Comparison of ENCODE assay signal across 8 mouse cellular contexts in genomic region chr13:59556670-59557069, GRCm38 (mm10). TPM values are rescaled to one million over a fixed set of nuclear protein-coding genes. Genes with fewer than 3 reads are reported as not detected.
DNase-seq lines count a peak whose midpoint lies in the region; ATAC-seq lines count a peak whose summit lies in the region.

No protein-coding gene starts in this region.

- peak overlapping the region; percentile 77 for H3K9ac ChIP-seq in forebrain, embryonic 16.5 days (replicated peaks; ENCODE audit: low read depth, low read length)

- ATAC-seq in forebrain, embryonic 16.5 days, result peak; percentile 67

- peak; percentile 55 for DNase-seq in MN1 (ENCODE audit: low spot score)
- peak; percentile 67 to 74 for DNase-seq in cerebellum, adult 18-20 months
- DNase-seq in heart, postnatal 36 days, result peak; percentile 47 to 65
- DNase-seq in layer of hippocampus, postnatal 36 days, result peak; percentile 28 to 46
- peak; percentile 38 for DNase-seq in right cerebral cortex, adult 18-20 months
- peak; percentile 43 for DNase-seq in urinary bladder, postnatal 14 days (ENCODE audit: low spot score)

- WGBS in forebrain, embryonic 16.5 days, result 0% methylated on average over 42 of the region's 45 CpGs
- WGBS in macrophage (ENCODE audit: missing documents), result under 1% methylated on average over 29 of the region's 45 CpGs

- H3K36me3 ChIP-seq in forebrain, embryonic 16.5 days (ENCODE audit: control insufficient read depth, insufficient read depth), result no peaks in the 10 kb centered on the region
- no peaks in the 10 kb centered on the region for H3K36me3 ChIP-seq in macrophage (ENCODE audit: inconsistent target)

- H3K79me2 ChIP-seq in macrophage (ENCODE audit: inconsistent target), result peaks cover 50% of the 10 kb centered on the region

- no peaks in the 10 kb centered on the region for H3K27me3 ChIP-seq in forebrain, embryonic 16.5 days (replicated peaks; ENCODE audit: control insufficient read depth, insufficient read depth, low read length)

- H3K4me2 ChIP-seq in forebrain, embryonic 16.5 days (ENCODE audit: low read length), result peak overlapping the region; percentile 62

- H3K4me1 ChIP-seq in forebrain, embryonic 16.5 days (replicated peaks; ENCODE audit: control insufficient read depth, insufficient read depth, low read length), result peaks cover 26% of the 10 kb centered on the region

- H3K27ac ChIP-seq in forebrain, embryonic 16.5 days (ENCODE audit: low read length), result peak overlapping the region; percentile 66
- H3K27ac ChIP-seq in macrophage, result peak overlapping the region; percentile 39

- peak overlapping the region; percentile 81 for H3K4me3 ChIP-seq in forebrain, embryonic 16.5 days (replicated peaks; ENCODE audit: low read length)
- peak overlapping the region; percentile 75 for H3K4me3 ChIP-seq in macrophage (ENCODE audit: inconsistent target)

- intact Hi-C loops in heart, postnatal 36 days (cut with DNase I), result loop anchor here (1.0 kb wide), 1 partner anchor 28 kb away; no protein-coding TSS in a partner anchor

- H3K9me3 ChIP-seq in forebrain, embryonic 16.5 days (ENCODE audit: control insufficient read depth, low read length), result no peaks in the 10 kb centered on the region

RNA-seq across cellular contexts. Expression of gene Agtpbp1, which starts 28.4 kb away (rescaled TPM):
- polyA plus RNA-seq in forebrain, embryonic 16.5 days (2015; fragmentation: Nextera tagmentation; extraction: Ambion mirVana), result 56.1 and 60.5 TPM in 2 replicates
- total RNA-seq in heart, postnatal 36 days (2021), result 100 to 1,000 TPM; 171 to 184 TPM
- total RNA-seq in layer of hippocampus, postnatal 36 days (2021), result 100 to 1,000 TPM; 347 to 388 TPM
- 100 to 1,000 TPM in 7 of 26 experiments, 10 to 100 TPM in 19; 45.9 to 128 (median 83.1) TPM for total RNA-seq in macrophage (2018; cell fraction: chromatin; rRNA removed)
- total RNA-seq in macrophage (2018; cell fraction: cytosol; rRNA removed), result 10 to 100 TPM; 13.3 to 28.0 (median 20.2) TPM
- 10 to 100 TPM; 26.1 to 90.3 (median 45.8) TPM for total RNA-seq in macrophage (2018; cell fraction: nucleus; rRNA removed)
- polyA plus RNA-seq in macrophage (2018), result 12.0 to 24.6 TPM (median 20.9 TPM) in 3 replicates

RNA-seq across cellular contexts. Expression of gene Naa35, which starts 28.4 kb away (rescaled TPM):
- polyA plus RNA-seq in forebrain, embryonic 16.5 days (2015; fragmentation: Nextera tagmentation; extraction: Ambion mirVana), result 168 and 177 TPM in 2 replicates
- total RNA-seq in heart, postnatal 36 days (2021), result 10 to 100 TPM; 86.6 to 99.5 TPM
- 100 to 1,000 TPM; 104 to 106 TPM for total RNA-seq in layer of hippocampus, postnatal 36 days (2021)
- 10 to 100 TPM; 24.2 to 94.7 (median 65.5) TPM for total RNA-seq in macrophage (2018; cell fraction: chromatin; rRNA removed)
- total RNA-seq in macrophage (2018; cell fraction: cytosol; rRNA removed), result 10 to 100 TPM; 13.4 to 26.1 (median 17.1) TPM
- total RNA-seq in macrophage (2018; cell fraction: nucleus; rRNA removed), result 10 to 100 TPM; 14.2 to 76.2 (median 41.6) TPM
- 16.4 to 23.6 TPM (median 20.1 TPM) in 3 replicates for polyA plus RNA-seq in macrophage (2018)

Comparison
In these comparisons a context has a peak if more than half of its experiments do, and no peak if none do; other contexts are left out.
1. Peak in every context shown above with its lines: DNase-seq, ATAC-seq, H3K4me3 ChIP-seq and H3K27ac ChIP-seq.